Mouse (Mus musculus) liver, embryonic 16.5 days (tissue): ENCODE data around the gene Zfp982. TPM values are rescaled to one million over a fixed set of nuclear protein-coding genes. Genes with fewer than 3 reads are reported as not detected.
"Not testable (repeated sequence)": the region's sequence is repeated elsewhere in the genome, so short reads cannot be mapped to it uniquely, and the experiment has no call there.

Source experiments
- ATAC-seq: fragments of 200-750 bp; cut with Nextera tagmentation; 2 replicates; pipeline ENCODE4 v1.8.0; 2017; ENCODE audit warnings: low read depth, mild to moderate bottlenecking, moderate number of reproducible peaks, moderate library complexity
- H3K27ac ChIP-seq: fragments of 300-500 bp; sonication (generic); 2 replicates; pipeline ENCODE4 v1.5.1; 2014; ENCODE audit warnings: mild to moderate bottlenecking, low read length
- H3K27me3 ChIP-seq: fragments of 300-500 bp; sonication (generic); 2 replicates; pipeline ENCODE4 v1.6.1; 2014; ENCODE audit warnings: low read depth, low read length, mixed read lengths; ENCODE audit not compliant: control insufficient read depth, insufficient read depth
- H3K36me3 ChIP-seq: fragments of 300-500 bp; sonication (generic); 2 replicates; pipeline ENCODE4 v1.6.1; 2014; ENCODE audit warnings: mild to moderate bottlenecking; ENCODE audit not compliant: control insufficient read depth, insufficient read depth
- H3K4me1 ChIP-seq: fragments of 300-500 bp; sonication (generic); 2 replicates; pipeline ENCODE4 v1.6.1; 2014; ENCODE audit warnings: low read depth, low read length, mixed read lengths; ENCODE audit not compliant: control insufficient read depth
- H3K4me2 ChIP-seq: fragments of 300-500 bp; sonication (generic); 2 replicates; pipeline ENCODE4 v1.6.1; 2014; ENCODE audit warnings: low read depth, low read length, mixed read lengths
- H3K4me3 ChIP-seq: fragments of 300-500 bp; sonication (generic); 2 replicates; pipeline ENCODE4 v1.5.1; 2014; ENCODE audit warnings: low read depth, mild to moderate bottlenecking, low read length
- H3K9ac ChIP-seq: fragments of 300-500 bp; sonication (generic); 2 replicates; pipeline ENCODE4 v1.6.1; 2014; ENCODE audit warnings: low read depth, low read length
- H3K9me3 ChIP-seq: fragments of 300-500 bp; sonication (generic); replicated peaks from 2 replicates; pipeline ENCODE4 v1.6.1; 2016; ENCODE audit warnings: low read length; ENCODE audit not compliant: control insufficient read depth
- WGBS: fragments of 180-500 bp; shearing (Covaris S2); extraction: QIAGEN DNeasy Blood & Tissue Kit; methylation state at CpG from one replicate; pipeline ENCODE4 v1.1.7; 2014; ENCODE audit not compliant: insufficient replicate concordance; 5-methylcytosine and 5-hydroxymethylcytosine counted together
- polyA plus RNA-seq: library from polyadenylated mRNA; unstranded; fragments of >200 nt; fragmentation: Nextera tagmentation; extraction: Ambion mirVana; gene quantifications from 2 replicates; pipeline ENCODE4 v1.2.1, GENCODE M21; 2015

The Zfp982 gene
- polyA plus RNA-seq = 1.2 and 1.6 TPM in 2 replicates

DNA sequence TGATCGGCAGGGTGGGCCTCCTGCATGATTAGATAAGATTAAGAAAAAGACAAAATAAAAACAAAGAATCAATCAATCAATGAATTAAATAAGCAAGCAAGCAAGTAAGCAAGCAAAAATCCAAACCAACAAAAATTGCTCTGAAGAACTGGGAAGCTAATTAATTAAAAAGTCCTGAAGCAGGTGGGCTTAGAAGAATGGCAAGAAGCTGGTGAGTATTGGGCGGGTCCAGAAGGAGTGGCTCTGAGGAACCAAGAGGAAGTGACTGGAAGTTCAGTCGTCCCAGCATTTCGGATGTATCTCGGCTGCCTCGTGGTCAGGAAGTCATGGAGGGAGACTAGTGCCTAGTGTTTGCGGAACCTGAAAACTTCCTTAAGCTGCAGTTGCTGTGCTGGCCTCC lies at the start of gene Zfp982:
TSS of gene Zfp982 (plus strand) at position 301 of the 400 bp plus-strand sequence.
- H3K9ac ChIP-seq = not testable (repeated sequence)

DNA sequence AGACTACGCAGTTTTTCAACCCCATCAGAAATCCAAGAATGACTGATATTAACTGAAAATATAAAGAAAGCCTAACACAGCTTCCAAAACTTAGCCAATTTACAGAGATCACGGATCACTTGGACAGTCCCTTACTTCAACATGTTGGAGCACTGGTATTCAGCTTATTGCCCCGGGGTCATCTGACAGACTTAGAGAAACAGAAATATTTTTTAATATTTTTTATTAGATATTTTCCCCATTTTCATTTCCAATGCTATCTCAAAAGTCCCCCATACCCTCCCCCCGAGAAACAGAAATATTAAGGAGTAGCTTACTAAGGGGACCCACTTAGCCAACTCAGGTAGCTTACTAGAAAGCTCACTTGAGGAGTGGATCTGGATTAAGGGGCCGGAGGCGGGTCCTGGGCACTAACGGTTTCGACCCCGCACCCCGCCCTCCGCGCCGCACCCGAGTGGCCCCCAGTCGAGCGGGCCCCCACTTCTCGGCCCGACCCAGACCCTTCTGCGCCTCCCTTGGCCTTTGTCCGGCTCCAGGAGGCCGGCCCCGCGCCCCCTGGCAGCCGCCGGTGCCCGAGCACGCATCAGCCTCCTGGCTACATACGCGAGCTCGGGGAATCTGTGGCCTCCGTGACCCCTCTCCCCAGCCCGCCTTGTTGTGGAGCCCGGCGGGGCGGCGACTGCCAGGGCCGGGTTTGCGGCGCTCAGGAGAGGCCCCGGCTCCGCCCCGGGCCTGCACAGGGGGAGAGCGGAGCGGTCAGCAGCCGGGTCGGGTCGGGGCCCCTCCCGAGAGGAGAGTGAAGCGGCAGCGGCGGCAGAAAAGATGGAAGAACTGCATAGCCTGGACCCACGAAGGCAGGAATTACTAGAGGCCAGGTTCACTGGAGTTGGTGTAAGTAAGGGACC lies 49.3 kb upstream of the Zfp982 start:
- H3K27ac ChIP-seq, H3K9me3 ChIP-seq, H3K4me1 ChIP-seq, H3K36me3 ChIP-seq, H3K27me3 ChIP-seq: not testable (repeated sequence)
- H3K9ac ChIP-seq = peak overlapping the region; percentile 74
- H3K4me3 ChIP-seq = peak overlapping the region; percentile 64
- WGBS = 5% methylated on average over 52 of the region's 52 CpGs
- peak; percentile 99 for ATAC-seq
- H3K4me2 ChIP-seq = peak overlapping the region; percentile 76

More for the DNA sequence above, at the start of gene Zfp982:
- H3K4me3 ChIP-seq, H3K36me3 ChIP-seq, H3K27me3 ChIP-seq, H3K4me2 ChIP-seq, ATAC-seq, H3K27ac ChIP-seq, H3K9me3 ChIP-seq, H3K4me1 ChIP-seq: not testable (repeated sequence)
- 52% methylated on average over 7 of the region's 7 CpGs for WGBS

DNA sequence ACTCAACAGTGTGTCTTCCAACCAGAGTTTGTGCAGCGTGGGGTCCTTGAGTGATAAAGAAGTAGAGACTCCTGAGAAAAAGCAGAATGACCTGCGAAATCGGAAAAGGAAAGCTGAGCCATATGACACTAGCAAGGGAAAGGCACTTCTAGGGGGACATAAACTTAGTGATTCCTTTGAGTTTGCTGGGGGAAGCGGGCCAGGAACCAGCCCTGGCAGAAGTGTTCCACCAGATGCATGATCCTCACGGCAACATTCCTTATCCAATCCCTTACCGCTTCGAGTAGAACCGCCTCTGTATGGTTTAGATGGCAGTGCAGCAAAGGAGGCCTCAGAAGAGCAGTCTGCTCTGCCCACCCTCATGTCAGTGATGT lies 48.7 kb upstream of the Zfp982 start:
- H3K9me3 ChIP-seq, H3K4me1 ChIP-seq, H3K36me3 ChIP-seq, H3K27ac ChIP-seq, H3K9ac ChIP-seq, ATAC-seq, H3K27me3 ChIP-seq: not testable (repeated sequence)
- 35% methylated on average over 8 of the region's 8 CpGs for WGBS
- Histone ChIP-seq H3K4me2 (peak overlapping the region; percentile 76), H3K4me3 (peak overlapping the region; percentile 64)

- not testable (repeated sequence) for H3K27ac ChIP-seq, H3K27me3 ChIP-seq, H3K9ac ChIP-seq, H3K36me3 ChIP-seq, ATAC-seq, H3K4me1 ChIP-seq, H3K9me3 ChIP-seq, H3K4me3 ChIP-seq, H3K4me2 ChIP-seq
These were observed 46.8 kb upstream of the Zfp982 start for GRCm38 (mm10) chr4:147445371-147445770.

DNA sequence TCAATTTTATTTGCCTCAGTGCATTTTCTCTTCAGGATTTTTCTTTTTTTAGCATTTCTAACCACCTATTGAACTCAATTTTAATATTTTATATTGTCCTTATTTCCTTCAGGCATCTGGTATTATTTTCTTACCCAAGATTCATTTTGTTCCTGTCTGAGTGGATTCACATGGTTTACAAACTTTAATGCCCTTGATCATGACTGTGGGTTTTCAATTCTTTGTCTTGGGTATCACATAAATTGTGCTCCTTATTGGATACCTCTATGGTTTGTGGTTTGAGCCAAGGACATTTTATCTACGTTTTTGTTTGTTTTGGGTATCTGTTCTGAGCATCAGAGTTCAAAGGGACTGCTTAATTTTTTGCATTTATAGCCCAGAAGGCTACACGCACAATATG lies 43.9 kb upstream of the Zfp982 start:
- no peak overlapping the region for H3K4me2 ChIP-seq
- no peak overlapping the region for H3K4me3 ChIP-seq
- no peaks in the 10 kb centered on the region for H3K36me3 ChIP-seq
- H3K27ac ChIP-seq = no peak overlapping the region
- WGBS = 47% methylated on average over 2 of the region's 2 CpGs
- H3K9ac ChIP-seq = no peak overlapping the region
- ATAC-seq = no peak
- no peaks in the 10 kb centered on the region for H3K4me1 ChIP-seq
- no peaks in the 10 kb centered on the region for H3K9me3 ChIP-seq
- H3K27me3 ChIP-seq = no peaks in the 10 kb centered on the region

DNA sequence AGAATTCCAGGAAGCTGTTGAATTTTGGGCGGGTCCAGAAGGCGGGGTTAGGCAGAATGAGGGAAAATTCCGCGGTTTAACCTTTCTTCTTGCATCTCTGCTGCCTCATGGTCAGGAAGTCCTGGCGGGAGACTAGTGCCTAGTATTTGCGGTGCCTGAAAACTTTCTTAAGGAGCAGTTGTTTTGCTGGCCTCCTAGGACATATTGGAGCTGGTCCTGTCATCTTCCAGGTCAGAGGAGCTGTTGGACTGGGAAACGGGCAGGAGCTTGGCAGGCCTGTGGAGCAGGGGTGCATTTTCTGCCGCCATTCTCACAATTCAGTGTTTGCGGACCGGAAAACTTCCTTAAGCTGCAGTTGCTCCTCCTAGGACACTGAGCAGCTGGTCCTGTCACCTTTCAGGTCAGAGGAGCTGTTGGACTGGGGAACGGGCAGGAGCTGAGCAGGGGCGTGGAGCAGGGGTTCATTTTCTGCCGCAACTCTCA lies 43.1 kb upstream of the Zfp982 start:
- H3K9me3 ChIP-seq = no peaks in the 10 kb centered on the region
- H3K27ac ChIP-seq = no peak overlapping the region
- H3K36me3 ChIP-seq = no peaks in the 10 kb centered on the region
- peak overlapping the region; percentile 29 for H3K9ac ChIP-seq
- H3K4me3 ChIP-seq = peak overlapping the region; percentile 50
- no peaks in the 10 kb centered on the region for H3K27me3 ChIP-seq
- H3K4me2 ChIP-seq = peak overlapping the region; percentile 41
- 33% methylated on average over 13 of the region's 13 CpGs for WGBS
- no peak for ATAC-seq
- H3K4me1 ChIP-seq = no peaks in the 10 kb centered on the region

DNA sequence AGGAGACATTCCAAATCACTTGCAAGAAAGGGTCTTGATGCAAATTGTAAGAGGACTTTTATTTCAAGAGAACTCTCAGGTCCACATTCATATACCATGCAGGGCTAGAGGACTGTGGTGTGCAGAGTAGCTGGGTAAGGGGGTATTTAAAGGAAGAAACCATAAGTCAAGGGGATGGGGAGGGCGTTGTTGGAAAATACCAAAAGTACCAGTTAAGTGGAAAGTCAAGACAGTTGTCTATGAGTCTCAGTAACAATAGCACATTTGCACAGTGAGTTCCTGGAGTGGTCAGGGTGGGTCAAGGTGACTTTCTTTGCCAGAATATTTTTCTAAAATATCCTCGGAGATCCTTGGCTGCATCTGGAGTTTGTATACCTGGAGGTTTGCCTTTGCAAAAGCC lies 42.2 kb upstream of the Zfp982 start:
- not testable (repeated sequence) for H3K27me3 ChIP-seq, H3K4me2 ChIP-seq, H3K4me3 ChIP-seq, H3K9ac ChIP-seq, H3K4me1 ChIP-seq, H3K36me3 ChIP-seq, H3K27ac ChIP-seq, H3K9me3 ChIP-seq, ATAC-seq
- 60% methylated on average over 2 of the region's 2 CpGs for WGBS

- 73% methylated on average over 7 of the region's 7 CpGs for WGBS
- not testable (repeated sequence) for H3K9ac ChIP-seq, H3K27me3 ChIP-seq, H3K36me3 ChIP-seq, H3K4me3 ChIP-seq, H3K27ac ChIP-seq, H3K4me2 ChIP-seq, H3K4me1 ChIP-seq, ATAC-seq
- H3K9me3 ChIP-seq = peaks cover 16% of the 10 kb centered on the region
These were observed 25.0 kb upstream of the Zfp982 start for GRCm38 (mm10) chr4:147467207-147467606.

DNA sequence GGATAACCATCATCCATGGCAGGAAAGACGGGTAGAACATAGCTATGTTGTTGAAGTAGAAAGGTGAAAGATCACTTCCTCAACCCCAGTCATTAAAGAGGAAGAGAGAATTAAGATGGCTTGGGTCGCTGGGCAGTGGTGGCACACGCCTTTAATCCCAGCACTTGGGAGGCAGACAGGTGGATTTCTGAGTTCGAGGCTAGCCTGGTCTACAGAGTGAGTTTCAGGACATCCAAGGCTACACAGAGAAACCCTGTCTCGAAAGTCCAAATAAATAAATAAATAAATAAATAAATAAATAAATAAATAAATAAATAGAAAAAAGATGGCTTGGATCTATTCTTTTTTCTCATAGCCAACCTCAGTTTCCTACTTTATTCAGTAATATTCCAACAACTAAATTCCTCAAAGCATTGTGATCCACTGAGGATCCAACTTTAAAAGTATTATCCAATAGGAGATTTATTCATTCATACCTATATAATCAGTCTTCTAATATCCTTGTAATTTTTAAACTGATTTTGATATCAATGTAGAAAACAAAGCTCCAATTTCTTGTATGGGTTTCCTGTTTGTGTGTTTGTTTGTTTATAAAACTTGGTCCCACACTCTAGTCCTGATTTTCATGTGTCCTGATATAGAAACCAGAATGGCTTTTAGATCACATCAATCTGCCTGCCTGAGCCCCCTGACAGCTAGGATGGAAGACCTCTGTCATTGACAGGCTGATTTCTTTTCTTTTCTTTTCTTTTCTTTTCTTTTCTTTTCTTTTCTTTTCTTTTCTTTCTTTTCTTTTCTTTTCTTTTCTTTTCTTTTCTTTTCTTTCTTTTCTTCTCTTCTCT lies 6.8 kb downstream of the Zfp982 start:
- ATAC-seq, H3K27ac ChIP-seq, H3K9ac ChIP-seq, H3K9me3 ChIP-seq, H3K27me3 ChIP-seq, H3K4me1 ChIP-seq, H3K36me3 ChIP-seq, H3K4me2 ChIP-seq, H3K4me3 ChIP-seq: not testable (repeated sequence)
- WGBS = 66% methylated on average over 5 of the region's 5 CpGs
